Mouse (Mus musculus): Measurements from ENCODE around the gene Phldb3. TPM values are rescaled to one million over a fixed set of nuclear protein-coding genes. Genes with fewer than 3 reads are reported as not detected.

Gene Phldb3
- polyA plus RNA-seq, 1 experiment from 2014 or later = 0.14 TPM

DNA sequence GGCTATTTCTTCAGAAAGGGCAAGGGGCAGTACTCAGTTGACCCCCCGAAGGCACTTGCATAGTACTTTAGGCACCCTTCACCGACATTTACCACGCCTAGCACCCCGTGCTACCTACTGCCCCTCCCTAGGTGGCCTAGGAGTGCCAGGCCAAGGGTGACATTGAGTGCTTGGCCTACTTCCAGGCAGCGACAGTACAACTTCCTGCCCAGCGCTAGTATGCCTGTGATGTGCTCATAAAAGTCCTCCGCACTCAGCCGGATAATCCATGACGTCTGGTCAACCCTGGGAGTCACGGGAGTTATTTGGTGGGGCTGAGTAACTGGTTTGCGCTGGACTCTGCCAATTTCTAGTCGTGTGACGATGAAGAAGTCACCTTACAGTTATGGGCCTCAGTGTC is 22.2 kb upstream of the Phldb3 start:
- DNase-seq (ENCODE audit: low spot score) = no peak
- Histone ChIP-seq H3K4me1 (replicated peaks; ENCODE audit: control insufficient read depth, insufficient read depth, low read length) (peaks cover 27% of the 10 kb centered on the region), H3K27ac (ENCODE audit: low read depth, low read length) (no peak overlapping the region), H3K27me3 (replicated peaks; ENCODE audit: control insufficient read depth, insufficient read depth, low read length) (peaks cover 32% of the 10 kb centered on the region), H3K4me3 (ENCODE audit: low read depth, low read length) (no peak overlapping the region), H3K9me3 (ENCODE audit: control insufficient read depth, low read length) (no peaks in the 10 kb centered on the region), H3K36me3 (ENCODE audit: control insufficient read depth, insufficient read depth, low read length) (no peaks in the 10 kb centered on the region), H3K9ac (ENCODE audit: low read depth, low read length) (no peak overlapping the region), H3K4me2 (no peak overlapping the region)
- no peak for ATAC-seq (replicated peaks; ENCODE audit: low FRiP score)
- 86% methylated on average over 13 of the region's 13 CpGs for WGBS

DNA sequence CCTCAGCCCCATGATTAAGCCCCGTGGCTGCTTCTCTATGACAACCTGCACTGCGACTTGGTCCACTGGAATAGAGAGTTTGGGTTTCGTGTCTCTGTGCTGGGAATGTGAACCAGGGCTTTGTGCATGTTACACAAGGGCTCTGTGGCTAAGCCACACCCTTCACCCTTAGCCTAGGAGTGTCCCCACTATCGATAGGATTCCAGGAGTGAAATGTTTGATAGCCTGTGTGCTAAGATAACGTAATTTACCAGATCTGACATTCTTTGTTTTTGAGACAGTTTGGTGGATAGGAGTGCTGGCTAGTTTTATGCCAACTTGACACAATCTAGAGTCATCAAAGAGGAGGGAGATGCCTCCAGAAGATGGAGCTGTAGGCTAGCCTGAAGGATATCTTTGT is 18.8 kb upstream of the Phldb3 start:
- WGBS = 58% methylated on average over 5 of the region's 5 CpGs
- ATAC-seq (replicated peaks; ENCODE audit: low FRiP score) (peak; percentile 66), DNase-seq (ENCODE audit: low spot score) (no peak)
- peaks cover 28% of the 10 kb centered on the region for H3K4me1 ChIP-seq (replicated peaks; ENCODE audit: control insufficient read depth, insufficient read depth, low read length)
- H3K4me2 ChIP-seq = peak overlapping the region; percentile 46; the same call in 1 of the 2 replicates
- peak overlapping the region; percentile 45; the same call in 1 of the 2 replicates for H3K27ac ChIP-seq (ENCODE audit: low read depth, low read length)
- H3K36me3 ChIP-seq (ENCODE audit: control insufficient read depth, insufficient read depth, low read length) = no peaks in the 10 kb centered on the region
- no peak overlapping the region for H3K9ac ChIP-seq (ENCODE audit: low read depth, low read length)
- no peak overlapping the region for H3K4me3 ChIP-seq (ENCODE audit: low read depth, low read length)
- H3K27me3 ChIP-seq (replicated peaks; ENCODE audit: control insufficient read depth, insufficient read depth, low read length) = peaks cover 22% of the 10 kb centered on the region
- no peaks in the 10 kb centered on the region for H3K9me3 ChIP-seq (ENCODE audit: control insufficient read depth, low read length)

DNA sequence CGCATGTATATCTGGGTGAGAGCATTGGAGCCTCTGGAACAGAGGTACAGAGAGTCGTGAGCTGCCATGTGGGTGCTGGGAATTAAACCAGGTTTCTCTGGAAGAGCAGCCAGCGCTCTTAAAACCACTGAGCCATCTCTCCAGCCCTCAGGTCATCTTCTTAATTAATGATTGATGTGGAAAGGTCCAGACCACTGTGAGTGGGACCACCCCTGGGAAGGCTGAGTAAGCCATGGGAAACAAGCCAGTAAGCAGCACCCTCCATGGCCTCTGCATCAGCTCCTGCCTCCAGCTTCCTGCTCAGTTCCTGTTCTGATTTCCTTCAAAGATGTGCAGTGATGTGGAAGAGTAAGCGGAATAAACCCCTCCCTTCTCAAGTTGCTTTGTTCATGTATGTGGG is 18.4 kb upstream of the Phldb3 start:
- peak overlapping the region; percentile 46 for H3K4me2 ChIP-seq
- no peaks in the 10 kb centered on the region for H3K36me3 ChIP-seq (ENCODE audit: control insufficient read depth, insufficient read depth, low read length)
- peaks cover 25% of the 10 kb centered on the region for H3K4me1 ChIP-seq (replicated peaks; ENCODE audit: control insufficient read depth, insufficient read depth, low read length)
- DNase-seq (ENCODE audit: low spot score) = no peak
- no peaks in the 10 kb centered on the region for H3K9me3 ChIP-seq (ENCODE audit: control insufficient read depth, low read length)
- no peak overlapping the region for H3K4me3 ChIP-seq (ENCODE audit: low read depth, low read length)
- 53% methylated on average over 4 of the region's 4 CpGs for WGBS
- H3K9ac ChIP-seq (ENCODE audit: low read depth, low read length) = no peak overlapping the region
- no peak for ATAC-seq (replicated peaks; ENCODE audit: low FRiP score)
- peak overlapping the region; percentile 45; the same call in 1 of the 2 replicates for H3K27ac ChIP-seq (ENCODE audit: low read depth, low read length)
- peaks cover 18% of the 10 kb centered on the region for H3K27me3 ChIP-seq (replicated peaks; ENCODE audit: control insufficient read depth, insufficient read depth, low read length)

DNA sequence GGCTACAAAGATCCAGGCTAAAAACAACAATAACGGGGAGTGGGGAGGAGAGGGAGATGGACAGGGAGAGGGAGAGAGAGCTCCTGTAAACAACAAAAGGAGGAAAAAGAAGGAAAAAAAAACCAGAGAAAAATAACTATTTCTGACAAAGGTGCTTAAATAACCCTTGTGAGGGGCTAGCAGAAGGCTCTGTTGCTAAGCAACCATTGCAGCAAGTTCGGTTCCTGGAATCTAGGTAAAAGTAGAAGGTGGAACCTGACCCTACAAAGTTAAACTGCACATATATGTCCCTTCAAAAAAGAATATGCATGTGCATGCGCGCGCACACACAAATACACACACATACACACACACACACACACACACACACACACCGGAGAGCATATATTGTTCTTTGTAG is 17.8 kb upstream of the Phldb3 start:
- peaks cover 12% of the 10 kb centered on the region for H3K27me3 ChIP-seq (replicated peaks; ENCODE audit: control insufficient read depth, insufficient read depth, low read length)
- H3K4me2 ChIP-seq = peak overlapping the region; percentile 46
- H3K9me3 ChIP-seq (ENCODE audit: control insufficient read depth, low read length) = no peaks in the 10 kb centered on the region
- peak overlapping the region; percentile 31; the same call in 1 of the 2 replicates for H3K9ac ChIP-seq (ENCODE audit: low read depth, low read length)
- peaks cover 19% of the 10 kb centered on the region for H3K4me1 ChIP-seq (replicated peaks; ENCODE audit: control insufficient read depth, insufficient read depth, low read length)
- no peaks in the 10 kb centered on the region for H3K36me3 ChIP-seq (ENCODE audit: control insufficient read depth, insufficient read depth, low read length)
- H3K27ac ChIP-seq (ENCODE audit: low read depth, low read length) = no peak overlapping the region
- ATAC-seq (replicated peaks; ENCODE audit: low FRiP score) (no peak), DNase-seq (ENCODE audit: low spot score) (no peak)
- H3K4me3 ChIP-seq (ENCODE audit: low read depth, low read length) = no peak overlapping the region
- 85% methylated on average over 6 of the region's 6 CpGs for WGBS

DNA sequence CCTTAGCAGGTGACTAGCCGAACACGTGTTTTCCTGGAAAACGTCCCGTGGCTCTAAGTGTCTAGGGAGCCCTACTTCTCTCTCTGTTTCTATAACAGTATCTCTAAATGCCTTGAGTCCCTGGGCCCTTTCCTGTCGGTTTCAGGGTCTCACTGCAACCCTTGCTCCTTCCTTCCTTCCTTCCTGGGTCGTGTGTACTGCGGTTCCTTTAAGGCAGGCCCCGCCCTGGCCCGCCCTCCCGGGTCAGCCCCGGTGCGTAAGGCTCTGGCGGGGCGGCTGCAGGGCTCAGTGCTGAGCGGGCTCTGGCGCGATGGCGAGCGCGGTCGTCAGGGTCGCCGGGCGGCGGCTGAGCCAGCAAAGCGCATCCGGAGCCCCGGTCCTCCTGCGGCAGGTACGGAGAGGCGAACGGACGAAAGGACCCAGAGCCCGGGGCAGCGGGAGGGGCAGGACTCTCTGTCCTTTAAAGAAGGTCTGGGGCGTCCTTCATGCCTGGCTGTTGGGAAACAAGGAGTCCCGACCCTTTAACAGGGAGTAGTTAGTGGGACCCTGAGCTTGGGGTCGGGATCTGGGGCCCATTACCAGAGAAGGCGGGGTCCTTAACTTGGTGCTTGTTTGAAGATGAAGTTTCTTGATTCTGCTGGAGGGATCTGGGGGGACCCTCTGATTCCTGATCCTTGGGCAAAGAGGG is 16.8 kb upstream of the Phldb3 start:
- 2% methylated on average over 39 of the region's 39 CpGs for WGBS
- Histone ChIP-seq H3K4me3 (ENCODE audit: low read depth, low read length) (peak overlapping the region; percentile 60), H3K36me3 (ENCODE audit: control insufficient read depth, insufficient read depth, low read length) (no peaks in the 10 kb centered on the region), H3K9me3 (ENCODE audit: control insufficient read depth, low read length) (no peaks in the 10 kb centered on the region), H3K9ac (ENCODE audit: low read depth, low read length) (peak overlapping the region; percentile 39), H3K27ac (ENCODE audit: low read depth, low read length) (no peak overlapping the region), H3K4me2 (peak overlapping the region; percentile 68), H3K4me1 (replicated peaks; ENCODE audit: control insufficient read depth, insufficient read depth, low read length) (peaks cover 19% of the 10 kb centered on the region), H3K27me3 (replicated peaks; ENCODE audit: control insufficient read depth, insufficient read depth, low read length) (peaks cover 11% of the 10 kb centered on the region)
- ATAC-seq (replicated peaks; ENCODE audit: low FRiP score) (peak; percentile 90), DNase-seq (ENCODE audit: low spot score) (peak; percentile 74)

DNA sequence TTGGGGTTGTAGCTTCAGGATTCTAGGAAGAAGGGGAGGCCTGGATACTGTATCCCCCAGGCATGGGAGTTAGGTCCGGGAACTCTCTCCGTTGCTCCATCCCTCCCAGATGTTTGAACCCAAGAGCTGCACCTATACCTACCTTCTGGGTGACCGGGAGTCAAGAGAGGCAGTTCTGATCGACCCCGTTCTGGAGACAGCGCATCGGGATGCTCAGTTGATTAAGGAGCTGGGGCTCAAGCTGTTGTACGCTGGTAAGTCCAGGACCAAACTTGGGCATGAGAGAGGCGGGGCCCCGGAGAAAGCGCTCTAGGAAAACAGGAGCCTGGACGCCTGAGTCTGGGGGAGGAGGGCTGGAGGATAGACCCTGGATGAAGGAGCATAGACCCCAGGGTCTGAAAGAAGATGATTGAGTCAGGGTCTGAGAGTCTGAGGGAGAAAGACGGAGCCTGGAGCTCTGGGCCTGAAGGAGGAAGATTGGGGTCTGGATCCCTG is 16.2 kb upstream of the Phldb3 start:
- Histone ChIP-seq H3K4me3 (ENCODE audit: low read depth, low read length) (peak overlapping the region; percentile 60), H3K4me1 (replicated peaks; ENCODE audit: control insufficient read depth, insufficient read depth, low read length) (peaks cover 19% of the 10 kb centered on the region), H3K4me2 (peak overlapping the region; percentile 68), H3K36me3 (ENCODE audit: control insufficient read depth, insufficient read depth, low read length) (no peaks in the 10 kb centered on the region), H3K27me3 (replicated peaks; ENCODE audit: control insufficient read depth, insufficient read depth, low read length) (peaks cover 11% of the 10 kb centered on the region), H3K9ac (ENCODE audit: low read depth, low read length) (peak overlapping the region; percentile 39), H3K9me3 (ENCODE audit: control insufficient read depth, low read length) (no peaks in the 10 kb centered on the region), H3K27ac (ENCODE audit: low read depth, low read length) (no peak overlapping the region)
- WGBS = 9% methylated on average over 13 of the region's 13 CpGs
- ATAC-seq (replicated peaks; ENCODE audit: low FRiP score) = no peak
- DNase-seq (ENCODE audit: low spot score) = no peak

DNA sequence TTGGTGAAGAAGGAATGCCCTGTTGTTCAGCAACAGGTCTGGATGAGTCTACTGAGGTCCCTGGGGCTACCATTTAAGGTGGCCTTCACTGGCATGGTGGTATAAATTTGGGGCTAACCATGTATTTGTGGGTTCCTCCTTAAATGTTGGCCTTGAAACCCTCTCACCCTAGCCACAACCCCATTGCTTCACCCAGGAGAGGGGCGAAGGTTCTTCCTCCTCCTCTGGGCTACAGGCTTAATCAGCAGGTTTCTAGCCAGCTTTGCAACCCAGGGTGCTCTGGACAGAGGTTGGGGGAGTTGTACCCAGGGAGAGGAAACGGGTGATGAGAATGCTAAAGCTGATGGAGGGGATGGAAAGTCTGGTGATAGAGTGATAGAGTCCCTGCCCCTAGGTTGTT is 15.1 kb upstream of the Phldb3 start:
- DNase-seq (ENCODE audit: low spot score) (no peak), ATAC-seq (replicated peaks; ENCODE audit: low FRiP score) (no peak)
- Histone ChIP-seq H3K36me3 (ENCODE audit: control insufficient read depth, insufficient read depth, low read length) (no peaks in the 10 kb centered on the region), H3K4me1 (replicated peaks; ENCODE audit: control insufficient read depth, insufficient read depth, low read length) (peaks cover 19% of the 10 kb centered on the region), H3K9me3 (ENCODE audit: control insufficient read depth, low read length) (no peaks in the 10 kb centered on the region), H3K4me3 (ENCODE audit: low read depth, low read length) (no peak overlapping the region), H3K27ac (ENCODE audit: low read depth, low read length) (no peak overlapping the region), H3K4me2 (no peak overlapping the region), H3K27me3 (replicated peaks; ENCODE audit: control insufficient read depth, insufficient read depth, low read length) (peaks cover 11% of the 10 kb centered on the region), H3K9ac (ENCODE audit: low read depth, low read length) (no peak overlapping the region)
- 55% methylated on average over 2 of the region's 2 CpGs for WGBS

DNA sequence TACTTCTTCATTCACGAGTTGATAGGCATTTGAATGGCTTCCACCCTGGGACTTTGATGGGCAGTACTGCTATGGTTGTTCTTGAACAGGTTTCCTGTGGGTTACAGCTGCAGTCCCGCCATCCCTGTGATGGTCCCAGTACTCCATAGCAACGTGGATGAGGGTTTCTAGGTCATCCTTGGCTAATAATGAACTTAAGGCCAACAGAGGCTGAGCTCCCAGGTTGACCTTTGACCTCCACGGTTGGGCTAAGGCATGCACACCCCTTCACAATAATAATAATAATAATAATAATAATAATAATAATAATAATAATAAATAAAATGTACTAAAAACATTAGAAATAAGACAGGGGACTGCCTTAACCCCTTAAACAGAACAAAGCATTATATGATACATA is 12.4 kb upstream of the Phldb3 start:
- DNase-seq (ENCODE audit: low spot score) (no peak), ATAC-seq (replicated peaks; ENCODE audit: low FRiP score) (no peak)
- H3K4me2 ChIP-seq = no peak overlapping the region
- WGBS = 56% methylated on average over 4 of the region's 4 CpGs
- no peak overlapping the region for H3K4me3 ChIP-seq (ENCODE audit: low read depth, low read length)
- H3K36me3 ChIP-seq (ENCODE audit: control insufficient read depth, insufficient read depth, low read length) = no peaks in the 10 kb centered on the region
- no peaks in the 10 kb centered on the region for H3K9me3 ChIP-seq (ENCODE audit: control insufficient read depth, low read length)
- no peak overlapping the region for H3K27ac ChIP-seq (ENCODE audit: low read depth, low read length)
- H3K27me3 ChIP-seq (replicated peaks; ENCODE audit: control insufficient read depth, insufficient read depth, low read length) = peaks cover 11% of the 10 kb centered on the region
- peaks cover 3% of the 10 kb centered on the region; the same call in 1 of the 2 replicates for H3K4me1 ChIP-seq (replicated peaks; ENCODE audit: control insufficient read depth, insufficient read depth, low read length)
- no peak overlapping the region for H3K9ac ChIP-seq (ENCODE audit: low read depth, low read length)
